Mouse (Mus musculus): ENCODE measurements around the gene Trim63. TPM values are rescaled to one million over a fixed set of nuclear protein-coding genes. Genes with fewer than 3 reads are reported as not detected.
A peak's percentile ranks its signal among the peaks of the same experiment; 100 is the strongest.

The Trim63 gene
- total and polyA plus RNA-seq, 3 experiments = 0.25 to 0.49 TPM; not detected in 1

DNA sequence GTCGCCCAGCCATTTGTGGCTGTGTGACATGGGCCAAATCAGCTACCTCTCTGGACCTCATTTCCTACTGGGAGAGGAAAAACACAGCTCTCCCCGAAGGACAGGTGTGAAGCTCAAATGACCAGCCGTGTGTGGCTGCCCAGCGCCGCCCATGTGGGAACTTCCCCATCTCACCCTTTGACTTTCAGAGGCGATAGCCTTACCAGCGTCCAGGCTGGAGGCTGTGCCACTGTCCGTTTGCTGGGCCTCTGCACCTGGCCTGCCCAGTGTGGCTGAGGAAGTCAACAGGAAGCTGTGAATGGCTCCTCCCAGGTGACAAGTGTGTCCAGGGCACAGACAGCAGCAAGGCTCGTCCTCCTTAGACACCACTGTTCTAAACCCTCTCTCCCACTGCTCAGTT is 3.1 kb upstream of the Trim63 start:
- Histone ChIP-seq H3K79me2 (replicated peaks; ENCODE audit: control insufficient read depth, extremely low read depth, insufficient read depth, poor library complexity, severe bottlenecking) (no peaks in the 10 kb centered on the region), H3K27me3 (replicated peaks) (no peaks in the 10 kb centered on the region), H3K9me3 (replicated peaks; ENCODE audit: low read length) (no peaks in the 10 kb centered on the region), H3K4me2 (ENCODE audit: insufficient read depth, low read depth, poor library complexity, severe bottlenecking) (no peak overlapping the region), H3K4me3 (replicated peaks in 1 of 3; ENCODE audit: low read depth in 2 of 3, low read length in 2 of 3, poor library complexity in 1 of 3) (no peak overlapping the region), H3K27ac (ENCODE audit: insufficient read depth, low read depth) (no peak overlapping the region), H3K36me3 (replicated peaks in 1 of 2; ENCODE audit: control insufficient read depth in 1 of 2, insufficient read depth in 1 of 2, low read length in 1 of 2) (no peaks in the 10 kb centered on the region), H3K9ac (ENCODE audit: insufficient read depth, low read depth) (no peak overlapping the region), H3K4me1 (ENCODE audit: control insufficient read depth in 1 of 2, insufficient read depth in 2 of 2) (peaks cover 7 to 29% of the 10 kb centered on the region in 2 experiments)
- DNase-seq (ENCODE audit: extremely low read depth) = no peak
- dilution Hi-C loops (cut with MboI; ENCODE audit: extremely low pct_ligation_motif_present, extremely low pct_unique_long_range_greater_than_20kb, low sequenced_read_pairs) (no loop called here), in situ Hi-C loops (cut with MboI; ENCODE audit: low pct_ligation_motif_present, low pct_unique_long_range_greater_than_20kb, low sequenced_read_pairs) (no loop called here)
- TF ChIP-seq TCF12 (IDR thresholded peaks at IDR 0.05; ENCODE audit: low read depth, low read length) = 0 out of 2 replicates have a peak, but pooled peaks have one; percentile 20
- no peak for TF ChIP-seq ETS1 (conservative IDR thresholded peaks at IDR 0.05; ENCODE audit: low read depth, low read length)

DNA sequence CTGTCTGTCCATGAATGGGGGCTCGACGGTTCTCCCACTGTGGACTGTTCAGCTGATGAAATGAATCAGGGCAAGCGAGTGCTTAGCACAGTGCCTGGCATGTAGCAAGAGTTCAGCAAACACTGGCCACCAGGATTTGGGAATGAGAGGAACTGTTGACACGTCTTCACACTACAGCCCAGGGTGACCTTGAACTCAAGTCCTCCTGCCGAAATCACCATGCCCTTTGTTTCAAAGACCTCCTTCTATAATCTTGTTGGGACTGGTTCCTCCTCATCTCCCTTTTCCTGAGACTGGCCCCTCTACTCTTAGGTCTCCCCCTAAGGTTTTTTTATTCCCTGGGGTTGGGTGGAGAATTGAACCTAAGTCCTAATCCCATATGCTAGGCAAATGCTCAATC is 2.6 kb upstream of the Trim63 start:
- Histone ChIP-seq H3K4me1 (ENCODE audit: control insufficient read depth in 1 of 2, insufficient read depth in 2 of 2) (peaks cover 7 to 25% of the 10 kb centered on the region in 2 experiments), H3K4me3 (replicated peaks in 1 of 3; ENCODE audit: low read depth in 2 of 3, low read length in 2 of 3, poor library complexity in 1 of 3) (no peak overlapping the region), H3K36me3 (replicated peaks in 1 of 2; ENCODE audit: control insufficient read depth in 1 of 2, insufficient read depth in 1 of 2, low read length in 1 of 2) (no peaks in the 10 kb centered on the region), H3K9me3 (replicated peaks; ENCODE audit: low read length) (no peaks in the 10 kb centered on the region), H3K79me2 (replicated peaks; ENCODE audit: control insufficient read depth, extremely low read depth, insufficient read depth, poor library complexity, severe bottlenecking) (no peaks in the 10 kb centered on the region), H3K27ac (ENCODE audit: insufficient read depth, low read depth) (no peak overlapping the region), H3K9ac (ENCODE audit: insufficient read depth, low read depth) (no peak overlapping the region), H3K4me2 (ENCODE audit: insufficient read depth, low read depth, poor library complexity, severe bottlenecking) (no peak overlapping the region), H3K27me3 (replicated peaks) (no peaks in the 10 kb centered on the region)
- TF ChIP-seq ZC3H11A (IDR thresholded peaks at IDR 0.05; ENCODE audit: low read depth, low read length) = no peak
- TF ChIP-seq HCFC1 (IDR thresholded peaks at IDR 0.05; ENCODE audit: low read depth, low read length) = no peak
- no peak for TF ChIP-seq MAX (IDR thresholded peaks at IDR 0.05; ENCODE audit: low read length)
- TF ChIP-seq MEF2A (IDR thresholded peaks at IDR 0.05; ENCODE audit: borderline replicate concordance, low read depth, low read length) = no peak
- no peak for TF ChIP-seq PAX5 (IDR thresholded peaks at IDR 0.05; ENCODE audit: low read length)
- TF ChIP-seq POLR2A (IDR thresholded peaks at IDR 0.05; ENCODE audit: low read depth, low read length) = no peak
- TF ChIP-seq MAZ (IDR thresholded peaks at IDR 0.05; ENCODE audit: low read depth, low read length) = no peak
- TF ChIP-seq E2F4 (IDR thresholded peaks at IDR 0.05; ENCODE audit: insufficient replicate concordance, low read depth, low read length) = no peak
- TF ChIP-seq BHLHE40 (IDR thresholded peaks at IDR 0.05; ENCODE audit: low read depth, low read length) = no peak
- TF ChIP-seq ZNF384 (IDR thresholded peaks at IDR 0.05; ENCODE audit: low read depth, low read length) = no peak
- TF ChIP-seq GABPA (IDR thresholded peaks at IDR 0.05; ENCODE audit: insufficient replicate concordance, low read depth, low read length) = no peak
- TF ChIP-seq CTCF (conservative IDR thresholded peaks at IDR 0.05 in 1 of 2, IDR thresholded peaks at IDR 0.05 in 1 of 2; ENCODE audit: low read depth in 2 of 2, low read length in 2 of 2) = no peak
- no peak for TF ChIP-seq CHD2 (IDR thresholded peaks at IDR 0.05; ENCODE audit: low read length)
- TF ChIP-seq EP300 (IDR thresholded peaks at IDR 0.05; ENCODE audit: low read length) = no peak
- dilution Hi-C loops (cut with MboI; ENCODE audit: extremely low pct_ligation_motif_present, extremely low pct_unique_long_range_greater_than_20kb, low sequenced_read_pairs) = no loop called here
- in situ Hi-C loops (cut with MboI; ENCODE audit: low pct_ligation_motif_present, low pct_unique_long_range_greater_than_20kb, low sequenced_read_pairs) = no loop called here
- DNase-seq (ENCODE audit: extremely low read depth) = no peak
